Mouse (Mus musculus): ENCODE data around the gene Celsr2. TPM values are rescaled to one million over a fixed set of nuclear protein-coding genes. Genes with fewer than 3 reads are reported as not detected.

Gene Celsr2
- polyA plus RNA-seq, 2 experiments from 2014 or later: 0.33 to 0.65 TPM

DNA sequence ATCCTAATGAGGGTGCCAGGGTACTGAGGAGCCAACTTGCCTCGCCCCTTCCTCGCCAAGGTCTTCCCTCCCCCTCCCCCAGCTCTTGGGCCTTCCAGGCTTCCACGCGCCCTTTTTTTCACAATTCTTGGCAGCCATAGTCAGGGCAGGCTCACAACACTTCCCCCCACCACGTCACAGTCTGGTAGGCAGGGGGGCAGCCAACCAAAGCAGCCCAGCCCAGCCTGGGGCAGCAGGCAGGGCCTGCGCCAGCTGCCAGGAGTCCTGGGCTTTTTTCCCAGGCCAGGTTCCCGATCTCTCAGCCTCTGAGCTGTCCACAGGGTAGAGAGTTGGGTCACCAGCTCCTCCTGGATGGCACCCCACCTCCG, 3.6 kb downstream of the Celsr2 start:
- ATAC-seq: no peak

DNA sequence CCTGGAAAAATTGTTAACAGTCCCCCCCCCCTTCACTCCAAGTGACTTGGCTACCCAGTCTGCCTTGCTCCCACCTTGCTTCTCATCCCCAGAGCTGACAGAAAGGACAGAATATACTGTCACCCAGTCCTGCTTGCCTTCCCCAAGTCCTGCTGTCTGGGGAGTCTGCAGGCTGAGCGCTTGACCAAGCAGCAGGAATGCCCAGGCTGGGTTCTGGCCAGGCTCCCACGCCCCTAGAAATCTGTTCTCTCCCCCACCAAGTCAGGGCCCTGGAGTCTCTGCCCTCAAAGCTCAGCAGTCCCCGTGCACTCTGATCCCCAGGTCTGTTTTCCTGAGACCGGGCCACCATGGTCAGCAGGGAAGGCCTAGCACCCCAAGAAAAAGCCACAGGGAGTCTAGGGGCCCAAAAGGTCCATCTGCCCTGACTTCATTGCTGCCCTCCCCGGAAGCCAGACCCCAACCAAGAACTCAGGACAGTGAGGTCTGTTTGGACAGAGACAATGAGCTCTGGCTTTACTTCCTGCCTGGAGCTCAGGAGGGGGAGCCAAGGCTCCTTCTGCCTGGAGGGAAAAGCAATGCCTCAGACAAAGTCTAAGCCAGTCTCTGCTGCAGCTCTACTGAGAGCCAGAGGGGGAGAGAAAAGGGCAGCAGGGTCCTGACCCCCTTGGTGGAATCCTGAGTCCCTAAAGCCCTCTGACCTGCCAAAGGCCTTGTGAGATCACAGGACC, 4.2 kb downstream of the Celsr2 start:
- no peak for ATAC-seq

DNA sequence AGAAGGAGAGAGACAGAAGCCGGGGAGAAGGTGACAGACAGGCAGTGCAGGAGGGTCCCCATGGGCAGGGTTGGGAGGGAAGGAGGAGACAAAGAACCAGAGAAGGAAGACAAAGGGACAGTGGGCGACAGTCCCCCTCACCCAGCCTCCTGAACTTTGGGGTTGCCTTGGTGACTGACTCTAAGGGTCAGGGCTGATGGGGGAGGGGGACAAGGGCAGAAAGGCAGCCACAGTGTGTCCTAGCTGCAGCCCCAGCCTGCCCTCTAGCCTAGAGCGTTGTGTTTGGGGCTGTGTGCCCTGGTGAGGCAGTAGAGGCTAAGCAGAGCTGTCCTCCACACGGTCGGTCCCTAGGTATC, 5.0 kb downstream of the Celsr2 start:
- ATAC-seq: no peak

DNA sequence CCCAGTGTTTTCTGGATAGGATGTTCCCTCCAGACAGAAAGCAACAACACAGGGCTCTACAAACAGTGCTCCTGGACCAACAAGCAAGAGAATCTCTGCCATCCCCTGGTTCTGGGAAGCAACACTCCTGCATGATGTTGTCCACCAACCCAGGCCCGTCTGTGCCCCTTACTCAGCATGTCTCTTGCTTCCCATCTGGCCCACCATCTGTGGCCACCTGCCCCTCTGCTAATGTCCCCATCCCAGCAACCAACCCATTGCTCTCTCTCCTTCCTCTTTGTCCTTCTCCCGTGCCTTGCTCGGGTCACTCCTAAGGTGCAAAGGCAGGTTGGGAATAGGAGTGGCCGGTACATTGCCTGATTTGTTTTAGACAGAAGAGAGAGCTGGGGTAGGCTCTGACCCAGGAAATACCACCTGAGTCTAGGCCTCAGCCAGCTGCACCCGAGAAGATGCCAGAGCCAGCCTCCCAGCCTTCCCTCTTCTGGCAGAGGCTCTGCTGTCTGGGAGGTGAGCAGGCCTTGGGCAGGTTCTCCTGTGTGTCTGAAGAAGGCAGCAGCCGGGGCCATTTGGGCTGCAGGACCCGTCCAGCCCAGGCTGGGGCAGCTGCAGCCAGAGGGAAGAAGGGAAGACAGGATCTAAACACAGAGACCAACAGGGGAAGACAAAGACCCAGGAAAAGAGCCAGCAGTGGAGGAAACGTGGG, 5.5 kb downstream of the Celsr2 start:
- no peak for ATAC-seq

DNA sequence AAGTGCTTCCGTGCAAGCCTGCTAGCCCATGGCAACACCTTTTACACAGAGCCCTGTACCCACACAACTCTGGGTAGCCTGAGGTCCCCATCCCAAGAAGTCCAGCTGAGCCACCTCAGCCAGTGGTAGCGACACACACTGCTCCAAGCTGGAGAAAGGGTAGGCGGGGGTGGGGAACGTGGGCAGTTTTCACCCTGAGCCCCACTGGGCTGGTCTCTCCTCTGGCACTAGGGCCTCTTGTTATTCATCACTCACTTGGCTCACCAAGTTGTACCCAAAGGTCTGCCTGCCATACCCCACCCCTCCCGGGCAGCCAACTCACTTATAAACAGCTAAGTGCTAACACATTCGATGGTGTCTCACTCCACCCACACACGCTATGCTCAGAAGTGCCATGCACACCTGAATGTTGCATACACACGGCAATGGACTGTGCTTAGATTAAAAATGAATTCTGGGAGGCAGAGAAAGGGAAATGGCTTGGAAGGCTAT, 6.8 kb downstream of the Celsr2 start:
- no peak for ATAC-seq

DNA sequence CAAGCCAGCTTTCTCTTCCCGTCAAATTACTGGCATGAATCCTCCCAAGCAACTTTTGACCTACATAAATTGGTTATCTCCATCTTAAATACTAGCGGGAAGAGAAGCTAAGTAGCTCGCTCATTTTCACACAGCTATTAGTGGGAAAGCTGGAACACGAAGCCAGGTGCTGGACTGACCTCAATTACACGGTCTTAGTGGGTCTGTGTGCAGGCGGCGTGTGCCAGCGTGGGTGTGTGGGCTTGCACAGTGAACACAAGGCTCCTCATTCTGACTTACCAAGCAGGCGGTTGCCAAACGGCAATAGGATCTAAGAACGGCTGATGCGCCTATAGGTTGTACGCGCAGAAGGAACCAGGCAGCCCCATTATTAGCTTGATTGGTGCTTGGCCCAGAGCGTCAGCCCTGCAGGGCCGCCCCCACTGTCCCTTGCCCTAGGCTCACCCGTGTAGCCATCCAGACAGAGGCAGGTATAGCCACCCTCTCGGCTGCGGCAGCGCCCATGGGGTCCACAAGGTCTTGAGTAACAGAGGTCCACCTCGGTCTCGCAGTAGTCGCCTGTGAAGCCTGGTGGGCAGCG, 9.0 kb downstream of the Celsr2 start:
- ATAC-seq: no peak

DNA sequence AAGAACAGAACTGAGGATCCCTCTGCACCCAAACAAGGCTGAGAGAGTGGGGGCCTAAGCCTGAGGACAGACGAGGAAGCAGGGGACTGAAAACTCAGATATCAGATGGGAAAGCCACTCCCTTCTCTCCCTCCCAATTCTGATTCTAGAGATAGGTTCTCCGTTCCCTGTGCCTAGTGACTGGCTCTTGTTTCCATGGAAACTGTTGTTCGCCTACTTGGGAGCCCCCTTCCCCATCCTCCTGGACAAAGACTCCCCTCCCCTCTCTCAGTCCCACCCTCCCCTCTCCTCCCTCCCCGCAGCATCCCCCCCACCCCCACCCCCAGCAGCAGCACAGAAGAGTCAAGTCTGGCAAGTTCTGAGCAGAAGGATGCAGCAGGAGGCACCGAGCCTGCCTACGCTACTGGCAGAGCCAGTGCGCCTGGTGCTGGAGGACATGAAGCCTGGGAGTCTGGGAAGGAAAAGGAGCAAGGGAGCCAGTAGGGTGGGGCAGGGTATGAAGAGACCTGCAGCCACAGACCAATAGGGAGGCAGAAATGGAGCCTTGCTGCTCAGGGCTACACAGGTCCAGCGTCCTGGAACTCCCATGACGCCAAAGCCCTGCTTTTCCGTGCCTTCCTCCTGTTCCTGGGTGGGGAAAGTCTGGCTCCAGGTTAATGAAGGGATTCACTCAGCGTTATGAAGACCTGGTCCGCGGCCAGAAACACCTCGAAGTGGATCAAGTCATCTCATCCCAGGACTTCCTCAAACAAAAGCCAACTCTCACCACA, 9.6 kb downstream of the Celsr2 start:
- no peak for ATAC-seq

DNA sequence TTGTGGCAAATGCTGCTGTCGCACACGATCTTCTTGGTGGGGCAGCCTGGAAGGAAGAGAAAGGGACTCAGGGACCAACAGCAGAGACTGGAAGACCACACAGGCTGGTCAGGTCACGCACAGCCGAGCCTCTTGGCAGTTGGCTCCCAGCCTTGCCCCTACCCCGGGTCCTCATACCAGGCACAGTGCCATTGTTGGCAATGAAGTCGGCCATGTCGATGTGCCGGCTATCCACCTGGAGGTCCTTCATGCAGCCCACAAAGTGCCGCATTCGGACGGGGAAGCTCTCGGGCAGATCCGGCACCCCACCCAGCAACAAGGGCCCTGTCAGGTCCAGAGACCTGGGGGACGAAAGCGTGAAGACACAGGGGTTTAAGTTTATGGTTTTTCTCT, 12.8 kb downstream of the Celsr2 start:
- ATAC-seq: no peak

DNA sequence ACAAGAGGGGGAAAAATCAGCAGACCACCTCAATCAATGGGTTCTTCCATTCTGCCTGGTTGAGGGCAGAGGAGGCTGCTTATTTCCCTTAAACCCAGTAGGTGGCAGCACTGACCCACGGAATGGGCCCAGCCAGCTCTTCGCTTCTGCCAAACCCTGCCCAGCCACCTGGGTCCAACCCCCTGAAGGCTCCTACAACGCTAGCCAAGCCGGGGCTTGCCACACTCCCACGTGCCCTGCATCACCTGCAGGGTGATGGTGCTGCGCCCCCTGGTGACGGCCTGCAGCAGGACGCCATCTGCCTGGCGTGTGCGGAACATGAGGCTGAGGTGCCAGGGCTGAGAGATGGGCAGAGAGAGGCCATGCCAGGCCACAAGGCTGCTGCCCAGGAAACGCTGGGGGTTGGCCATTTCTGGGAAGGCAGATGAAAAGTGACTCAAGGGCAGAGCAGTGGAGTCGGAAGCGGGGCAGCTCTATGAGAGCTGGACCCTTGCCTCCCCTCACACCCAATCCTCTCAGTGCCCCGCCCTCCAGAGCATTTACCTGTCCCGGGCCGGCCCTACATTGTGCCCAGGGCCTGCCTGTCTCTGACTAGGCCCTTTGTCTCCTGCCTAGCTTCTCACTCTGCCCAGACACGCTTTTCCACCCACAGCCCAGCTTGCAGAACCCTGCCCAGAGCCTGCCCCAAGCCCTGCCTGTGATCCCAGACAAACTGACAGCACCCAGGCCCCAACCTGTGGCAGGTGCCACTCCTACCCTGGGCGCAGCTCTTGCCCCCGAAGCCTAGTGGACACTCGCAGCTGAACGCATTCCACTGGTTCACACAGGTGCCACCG, 13.4 kb downstream of the Celsr2 start:
- peak; percentile 100 for ATAC-seq

DNA sequence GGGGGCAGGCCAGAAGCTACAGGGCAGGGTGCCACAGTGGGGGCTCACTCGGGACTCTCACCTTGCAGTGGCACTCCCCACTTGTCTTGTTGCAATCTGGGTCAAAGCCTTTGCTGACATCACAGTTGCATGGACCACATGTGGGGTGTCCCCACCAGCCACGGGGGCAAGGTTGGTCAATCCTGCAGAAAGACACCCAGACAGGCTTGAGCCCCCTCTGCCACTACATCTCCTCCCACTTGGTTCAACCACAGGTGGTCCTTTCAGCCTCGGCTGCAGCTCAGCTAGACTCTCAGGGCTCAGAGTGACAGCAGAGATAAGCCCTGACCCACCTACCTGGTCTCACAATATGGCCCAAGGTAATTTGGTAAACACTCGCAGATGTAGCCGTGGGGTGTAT, 14.9 kb downstream of the Celsr2 start:
- ATAC-seq: no peak

DNA sequence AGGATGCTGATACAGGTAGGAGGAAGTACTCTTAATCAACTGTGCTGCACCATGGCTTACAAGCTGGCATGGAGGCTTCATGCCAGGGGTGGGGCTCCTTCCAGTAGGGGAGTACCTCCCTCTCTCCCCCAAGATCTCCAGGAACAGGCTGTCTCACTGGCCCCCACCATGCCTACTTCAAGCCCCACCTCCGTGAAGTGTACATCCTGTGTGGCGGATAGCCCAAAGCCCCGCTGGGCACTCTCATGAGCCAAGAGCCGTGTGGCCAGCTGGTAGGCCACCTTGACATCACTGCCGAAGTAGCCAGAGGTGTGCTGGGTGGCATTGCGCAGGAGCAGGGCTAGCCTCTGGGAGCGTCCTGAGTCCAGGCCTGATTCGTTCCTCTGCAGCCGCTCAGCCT, 17.1 kb downstream of the Celsr2 start:
- no peak for ATAC-seq

DNA sequence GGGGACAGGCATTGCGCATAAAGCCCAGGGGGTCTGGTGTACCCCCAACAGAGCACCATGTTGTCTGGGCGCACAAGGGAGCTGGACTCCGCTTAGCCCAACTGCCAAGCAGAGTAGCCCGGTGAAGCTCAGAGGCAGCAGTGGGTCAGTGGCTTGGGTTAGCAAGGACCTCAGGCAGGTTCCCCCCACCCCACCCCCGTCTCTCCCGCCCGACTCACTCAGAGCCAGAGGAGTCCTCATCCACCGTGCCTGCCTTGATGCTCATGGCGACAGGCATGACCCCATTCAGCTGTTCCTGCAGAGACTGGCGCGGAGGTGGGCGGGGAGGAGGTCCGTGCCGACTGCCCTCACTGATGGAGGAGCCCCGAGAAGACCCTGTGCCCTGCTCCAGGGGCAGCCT, 22.6 kb downstream of the Celsr2 start:
- no peak for ATAC-seq

DNA sequence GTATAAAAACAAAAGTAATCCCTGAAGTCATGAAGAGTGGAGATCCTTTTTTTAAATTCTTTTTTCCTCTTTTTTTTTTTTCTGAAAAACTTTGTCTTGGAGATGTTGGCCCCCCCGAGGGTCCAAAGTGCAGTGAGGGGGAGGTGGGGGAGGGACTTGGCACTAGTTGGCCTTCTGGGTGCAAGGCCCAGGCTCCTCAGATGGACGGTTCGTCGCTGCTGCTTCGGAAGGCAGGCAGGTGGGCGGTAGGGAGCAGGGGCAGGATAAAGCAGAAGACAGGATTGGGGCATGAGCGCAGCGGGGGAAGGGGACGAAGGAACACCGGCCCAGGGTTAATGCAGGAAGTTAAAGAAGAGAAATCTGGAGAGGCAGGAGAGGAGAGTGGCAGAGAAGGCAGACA, 23.1 kb downstream of the Celsr2 start:
- no peak for ATAC-seq

DNA sequence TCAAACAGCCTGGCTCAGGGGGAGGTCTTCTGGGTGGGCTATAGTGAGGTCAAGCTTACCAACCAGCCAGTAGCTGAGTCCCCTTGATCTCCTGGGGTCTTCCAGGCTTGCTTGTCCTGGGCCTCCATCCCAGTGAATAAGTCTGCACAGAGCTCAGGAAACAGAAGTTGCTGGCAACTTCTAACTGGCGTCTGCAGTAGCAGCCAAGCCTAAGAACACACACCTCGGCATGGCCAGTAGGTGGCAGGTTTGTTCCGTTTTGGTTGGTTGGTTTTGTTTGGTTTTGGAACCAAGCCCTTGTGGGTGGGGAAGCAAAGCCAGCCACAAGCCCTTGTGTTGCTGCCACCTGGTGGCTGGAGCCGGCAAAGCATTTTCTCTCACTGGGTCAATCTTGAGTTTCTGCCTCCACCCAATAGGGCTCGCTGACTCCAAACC, 26.2 kb downstream of the Celsr2 start:
- ATAC-seq: peak; percentile 99

DNA sequence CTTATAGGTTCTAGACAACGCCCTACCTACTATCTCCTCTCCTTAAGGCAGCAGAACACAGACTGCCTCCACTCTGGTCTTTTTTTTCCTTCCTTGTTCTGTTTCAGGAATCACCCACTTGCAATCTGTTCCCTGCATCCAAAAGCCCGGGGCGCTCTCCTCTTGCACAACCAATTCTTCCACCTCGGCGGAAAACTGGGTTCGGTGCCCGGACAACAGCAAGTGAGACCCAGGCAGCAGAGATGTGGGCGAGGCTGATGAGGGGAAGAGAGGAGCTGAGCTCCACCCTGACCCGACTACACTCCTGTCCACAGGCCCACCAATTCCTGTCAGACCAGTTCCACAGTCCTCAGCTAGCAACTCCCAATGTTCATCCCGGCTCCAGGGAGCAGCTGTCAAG, 29.2 kb downstream of the Celsr2 start:
- no peak for ATAC-seq

DNA sequence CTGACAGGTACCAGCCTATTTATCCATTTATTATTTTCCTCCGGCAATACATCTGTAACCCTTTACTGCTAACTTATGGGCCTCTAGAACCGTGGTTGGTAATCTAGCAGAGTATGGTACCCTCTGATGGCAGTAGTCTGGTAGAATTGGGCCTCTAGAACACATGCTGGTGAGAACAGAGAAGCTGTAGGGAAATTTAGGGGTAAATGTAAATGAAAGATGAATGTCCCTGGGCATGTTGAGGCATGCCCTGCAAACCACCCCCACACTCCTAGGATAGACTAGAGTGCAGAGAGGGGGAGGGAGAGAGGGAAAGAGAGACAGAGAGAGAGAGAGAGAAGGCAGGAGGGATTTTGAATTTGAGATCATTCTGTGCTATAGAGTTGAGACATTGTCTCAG, 30.9 kb downstream of the Celsr2 start:
- no peak for ATAC-seq

DNA sequence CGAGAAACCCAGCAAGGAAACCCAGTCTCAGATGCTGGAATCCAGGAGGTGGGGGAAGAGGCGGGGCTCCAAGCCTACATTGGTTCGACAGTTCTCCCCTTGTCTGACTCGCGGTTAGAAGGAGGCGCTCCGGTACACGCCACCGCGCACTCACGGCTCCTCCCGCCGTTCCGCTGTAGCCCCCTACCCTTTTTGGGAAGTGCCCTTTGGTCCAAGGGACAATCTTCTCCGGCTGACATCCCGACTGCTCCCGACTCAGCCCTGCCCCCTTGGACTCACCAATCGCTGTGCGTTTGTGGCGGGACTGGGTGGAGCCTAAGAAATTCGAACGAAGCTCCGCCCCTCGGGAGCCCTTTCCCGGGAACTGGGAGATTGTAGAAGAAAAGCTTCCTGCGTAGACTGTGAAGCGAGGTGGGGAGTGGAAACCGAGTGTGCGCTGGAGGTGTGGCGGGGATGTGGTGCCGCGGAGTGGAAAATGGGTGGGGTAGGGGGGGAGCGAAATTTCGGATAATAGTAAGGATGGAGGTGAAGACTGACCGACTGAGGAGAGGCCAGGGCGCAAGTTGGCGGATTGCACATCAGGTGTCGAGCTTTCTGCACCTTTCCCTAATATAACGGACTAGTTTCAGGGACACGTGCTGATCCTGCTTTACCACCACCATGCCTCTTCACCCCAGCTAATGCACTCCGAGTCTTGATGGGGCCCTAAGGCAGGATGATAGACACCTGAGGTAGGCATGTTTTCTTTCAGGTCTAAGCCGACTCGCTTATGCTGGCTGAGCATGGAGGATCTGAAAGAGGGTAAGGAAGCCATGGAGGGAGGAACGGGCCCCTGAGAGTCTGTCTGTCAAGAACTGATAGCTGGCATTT, 31.6 kb downstream of the Celsr2 start, which contains the start of gene Psrc1:
Gene Psrc1 (plus strand): TSS at position 355 of the 870 bp plus-strand sequence.
- ATAC-seq: peak; percentile 65

DNA sequence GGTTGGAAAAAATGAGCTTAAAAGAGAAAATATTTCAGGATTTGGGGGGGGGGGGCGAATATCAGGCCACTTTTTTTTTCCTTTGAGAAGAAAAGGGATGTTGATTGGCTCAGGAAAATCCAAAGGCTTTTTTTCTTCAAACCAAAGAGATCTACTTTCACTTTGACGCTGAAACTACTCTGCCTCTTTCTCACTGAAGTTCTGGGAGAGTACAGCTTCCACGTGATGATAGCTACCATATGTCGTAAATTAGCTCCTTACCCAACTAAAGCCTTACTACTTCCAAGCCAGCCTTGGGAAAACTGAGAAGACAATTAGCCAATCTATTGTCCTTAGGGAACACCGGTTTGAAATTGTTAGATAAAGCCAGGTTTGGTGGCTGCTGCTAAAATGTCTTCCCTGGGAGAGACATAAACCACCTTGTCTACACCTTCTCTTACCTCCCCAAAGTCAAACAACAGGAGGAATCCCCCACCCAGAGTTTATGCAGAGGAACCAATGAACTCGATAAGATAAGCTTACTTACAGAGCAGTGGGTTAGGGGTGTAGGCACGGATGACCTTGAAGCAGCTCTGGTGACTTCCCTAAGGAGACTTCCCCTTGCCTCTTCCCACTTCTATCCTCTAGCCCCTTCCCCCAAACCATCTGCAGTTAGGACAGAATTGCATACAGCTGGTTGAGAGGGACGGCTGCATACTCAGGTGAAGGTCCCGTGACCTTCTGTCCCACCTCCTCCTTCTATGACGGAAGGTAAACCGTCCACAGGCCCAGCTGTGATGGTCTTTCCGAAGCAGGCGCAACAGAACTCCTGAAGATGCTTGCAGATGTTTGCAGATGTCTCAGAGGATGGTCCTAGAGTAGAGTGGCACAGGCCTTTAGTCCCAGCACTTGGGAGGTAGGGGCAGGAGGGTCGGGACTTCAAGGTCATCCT, 33.1 kb downstream of the Celsr2 start:
- ATAC-seq: peak; percentile 38

DNA sequence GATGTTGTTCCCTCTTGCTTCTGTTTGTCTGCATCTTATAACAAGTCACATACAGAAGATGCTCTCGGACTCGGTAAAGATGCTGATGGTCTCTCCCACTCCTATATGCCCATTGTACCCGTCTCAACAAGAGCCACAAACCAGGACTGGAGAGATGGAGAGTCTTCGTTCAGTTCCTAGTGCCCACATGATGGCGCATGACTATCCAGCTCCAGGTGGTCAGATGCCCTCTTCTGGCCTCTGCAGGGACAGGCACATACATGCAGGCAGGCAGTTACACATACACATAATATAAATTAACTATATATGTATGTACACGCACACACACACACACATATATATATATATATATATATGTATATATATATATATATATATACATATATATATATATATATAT, 34.7 kb downstream of the Celsr2 start:
- no peak for ATAC-seq
